ENCODE assay signal across 8 mouse cellular contexts in genomic region chr9:101181962-101182701, GRCm38 (mm10).
DNase-seq lines count a peak whose midpoint lies in the region; ATAC-seq and TF ChIP-seq lines count a peak whose summit lies in the region.

No protein-coding gene starts in this region.

- DNase-seq in Patski (ENCODE audit: low read depth, low spot score) = peak; percentile 30
- peak; percentile 58 for DNase-seq in cerebellum, adult 9-11 months
- DNase-seq in frontal cortex, postnatal 14 days (ENCODE audit: low spot score in 2 of 2) = peak; percentile 72 to 87
- DNase-seq in layer of hippocampus, postnatal 36 days = peak; percentile 71 to 81
- peak; percentile 97 for DNase-seq in lung, postnatal 36 days
- peak; percentile 93 to 94 for DNase-seq in right cerebral cortex, adult 2 months (ENCODE audit: low spot score in 2 of 2)
- peak; percentile 92 for DNase-seq in urinary bladder, postnatal 14 days (ENCODE audit: low spot score)

- WGBS in hindbrain, embryonic 15.5 days = 38% methylated on average over 5 of the region's 5 CpGs

- ATAC-seq in Patski = peak; percentile 93
- peak; percentile 59; the same call in 1 of the 2 replicates for ATAC-seq in hindbrain, embryonic 15.5 days (ENCODE audit: low FRiP score, low read depth)

- peaks cover 14% of the 10 kb centered on the region for H3K36me3 ChIP-seq in hindbrain, embryonic 15.5 days

- H3K9ac ChIP-seq in hindbrain, embryonic 15.5 days = no peak overlapping the region

- no peak overlapping the region for H3K27ac ChIP-seq in hindbrain, embryonic 15.5 days (replicated peaks)

- peaks cover 2% of the 10 kb centered on the region; the same call in 1 of the 2 replicates for H3K4me1 ChIP-seq in hindbrain, embryonic 15.5 days (replicated peaks)

- H3K4me3 ChIP-seq in hindbrain, embryonic 15.5 days = no peak overlapping the region

- POLR2A ChIA-PET in Patski (lab: Charles Lee) = no interaction called here

- H3K9me3 ChIP-seq in hindbrain, embryonic 15.5 days = no peaks in the 10 kb centered on the region

- no peaks in the 10 kb centered on the region for H3K27me3 ChIP-seq in Patski
- no peaks in the 10 kb centered on the region for H3K27me3 ChIP-seq in hindbrain, embryonic 15.5 days

- no peak overlapping the region for H3K4me2 ChIP-seq in hindbrain, embryonic 15.5 days

- CTCF ChIA-PET in Patski (lab: Charles Lee) = interaction anchor here (0.8 to 1.3 kb wide), 6 partner anchors 9 to 132 kb away, joined by 3 to 5 read pairs (median 3); no protein-coding TSS in a partner anchor

- TF ChIP-seq CTCF in Patski (IDR thresholded peaks at IDR 0.05) = peak; percentile 78

- in situ Hi-C loops in Patski (cut with MboI; ENCODE audit: low pct_unique_long_range_greater_than_20kb) = loop anchor here (10.0 to 25.0 kb wide), 2 partner anchors 823 to 1355 kb away; no protein-coding TSS in a partner anchor

Comparison
In these comparisons a context has a peak if more than half of its experiments do, and no peak if none do; other contexts are left out.
1. DNase-seq: peak in every context shown above with its lines; median percentile 97 in lung, postnatal 36 days; 94 in right cerebral cortex, adult 2 months; 92 in urinary bladder, postnatal 14 days; 80 in frontal cortex, postnatal 14 days; 76 in layer of hippocampus, postnatal 36 days; 58 in cerebellum, adult 9-11 months; 30 in Patski.